Mouse (Mus musculus): Measurements from ENCODE around the gene Ager.

The Ager gene

GRCm38 (mm10) chr17:34604061-34604508, 6.4 kb downstream of the Ager start, which contains the start of gene Agpat1:
TSS of gene Agpat1 (plus strand) at chr17:34604262.
- in situ Hi-C loops (cut with MboI, MseI), result loop anchor here (25.0 kb wide), 1 partner anchor 692 kb away; the partner anchor contains the start of genes Daxx, Platr17, Tapbp and Zbtb22

- in situ Hi-C loops (cut with MboI, MseI), result loop anchor here (25.0 kb wide), 1 partner anchor 692 kb away; the partner anchor contains the start of genes Daxx, Platr17, Tapbp and Zbtb22
Observed at GRCm38 (mm10) chr17:34604511-34605237, 7.0 kb downstream of the Ager start.

- in situ Hi-C loops (cut with MboI, MseI), result loop anchor here (25.0 kb wide), 1 partner anchor 693 kb away; the partner anchor contains the start of genes Daxx, Platr17, Tapbp and Zbtb22
Observed at GRCm38 (mm10) chr17:34605609-34606008, 7.9 kb downstream of the Ager start.

DNA sequence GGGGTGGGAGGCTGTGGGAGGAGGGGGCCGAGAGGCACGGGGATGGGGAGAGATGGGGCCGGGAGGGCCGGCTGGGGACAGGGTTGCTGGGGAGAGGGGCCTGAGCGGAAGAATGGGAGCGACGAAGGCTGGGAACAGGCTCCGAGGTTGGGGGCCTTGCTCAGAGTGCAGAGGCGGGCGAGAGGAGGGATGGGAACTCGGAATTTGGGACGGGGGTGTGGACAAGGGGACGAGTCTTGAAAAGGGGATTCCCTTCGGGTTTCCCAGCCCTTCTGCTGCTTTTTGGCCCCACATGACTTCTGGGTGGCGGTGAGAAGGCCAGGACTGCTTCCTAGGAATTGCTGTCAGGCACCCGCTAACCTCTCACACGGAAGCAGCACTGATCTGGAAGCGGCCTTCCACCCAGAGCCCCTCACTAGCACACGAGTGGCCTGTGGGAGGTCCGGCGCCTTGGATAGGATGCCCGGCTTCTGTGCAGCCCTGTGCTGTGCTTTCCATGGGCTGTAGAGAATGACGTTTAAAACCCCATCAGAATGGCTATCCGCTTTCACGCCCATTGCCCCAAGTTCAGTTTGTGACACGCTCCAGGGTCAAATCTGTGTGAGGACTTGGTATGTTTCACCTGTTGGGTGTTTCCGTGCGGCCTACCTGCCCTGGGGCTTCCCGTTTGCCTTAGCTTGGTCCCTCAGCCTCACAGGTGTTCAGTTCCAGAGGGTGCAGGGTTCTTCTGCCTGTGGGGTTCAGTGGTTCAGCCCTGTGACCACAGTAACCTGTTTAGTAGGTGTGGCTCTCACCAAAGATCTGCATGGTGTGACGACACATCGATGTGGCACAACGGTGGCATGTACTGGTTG, 8.8 kb downstream of the Ager start:
- in situ Hi-C loops (cut with MboI, MseI), result loop anchor here (25.0 kb wide), 1 partner anchor 694 kb away; the partner anchor contains the start of genes Daxx, Platr17, Tapbp and Zbtb22

GRCm38 (mm10) chr17:34607997-34608396, 10.3 kb downstream of the Ager start:
- in situ Hi-C loops (cut with MboI, MseI), result loop anchor here (25.0 kb wide), 1 partner anchor 696 kb away; the partner anchor contains the start of genes Daxx, Platr17, Tapbp and Zbtb22

GRCm38 (mm10) chr17:34611050-34611449, 13.4 kb downstream of the Ager start:
- in situ Hi-C loops (cut with MboI, MseI), result loop anchor here (5.0 to 25.0 kb wide), 3 partner anchors 44 to 699 kb away; partner anchors contain the start of genes Daxx, Platr17, Tapbp and Zbtb22

GRCm38 (mm10) chr17:34613054-34613645, 15.5 kb downstream of the Ager start:
- in situ Hi-C loops (cut with MboI, MseI), result loop anchor here (5.0 to 25.0 kb wide), 3 partner anchors 46 to 701 kb away; partner anchors contain the start of genes Daxx, Platr17, Tapbp and Zbtb22

DNA sequence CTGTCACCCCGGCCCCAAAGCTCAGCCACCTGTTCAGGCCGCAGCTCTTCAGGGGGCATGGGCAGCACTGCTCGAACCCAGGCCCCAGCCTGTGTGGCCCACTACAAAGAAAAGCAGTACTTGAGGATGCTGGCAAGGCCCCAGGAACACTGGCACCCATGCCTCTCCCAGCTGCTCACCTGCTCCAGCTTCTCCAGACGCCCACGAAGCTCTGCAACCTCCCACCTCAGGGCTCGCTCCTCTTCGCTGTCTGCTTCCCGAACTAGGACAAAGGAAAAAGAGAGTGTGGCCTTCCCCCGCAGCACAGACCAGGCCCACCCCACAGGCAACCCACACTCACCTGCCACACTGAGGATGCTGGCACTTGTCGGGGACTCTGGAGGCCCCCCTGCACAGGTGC, 16.2 kb downstream of the Ager start:
- in situ Hi-C loops (cut with MboI, MseI), result loop anchor here (5.0 to 25.0 kb wide), 3 partner anchors 47 to 702 kb away; partner anchors contain the start of genes Daxx, Platr17, Tapbp and Zbtb22

DNA sequence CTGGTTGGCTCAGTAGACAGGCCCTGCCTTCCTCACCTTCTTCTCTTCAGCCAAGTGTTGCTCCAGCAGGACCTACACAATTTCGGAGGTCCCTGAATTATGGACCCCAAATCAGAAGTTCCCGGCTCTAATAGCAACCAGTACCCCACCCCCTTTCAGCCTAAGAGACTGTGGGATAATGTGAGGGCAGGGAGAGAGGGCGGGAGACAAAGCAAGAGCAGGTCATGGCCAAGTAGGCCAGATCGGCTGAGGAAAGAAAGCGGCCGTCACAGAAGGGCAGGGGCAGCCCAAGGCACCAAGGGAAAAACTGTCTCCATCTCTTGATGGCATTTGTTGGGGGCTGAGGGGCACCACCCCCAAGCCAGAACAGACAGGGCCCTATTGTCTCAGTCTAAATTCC, 18.2 kb downstream of the Ager start, which contains the start of gene Egfl8:
TSS of gene Egfl8 (minus strand) at position 101 of the 400 bp plus-strand sequence.
- in situ Hi-C loops (cut with MboI, MseI), result loop anchor here (25.0 kb wide), 1 partner anchor 704 kb away; the partner anchor contains the start of genes Daxx, Platr17, Tapbp and Zbtb22

DNA sequence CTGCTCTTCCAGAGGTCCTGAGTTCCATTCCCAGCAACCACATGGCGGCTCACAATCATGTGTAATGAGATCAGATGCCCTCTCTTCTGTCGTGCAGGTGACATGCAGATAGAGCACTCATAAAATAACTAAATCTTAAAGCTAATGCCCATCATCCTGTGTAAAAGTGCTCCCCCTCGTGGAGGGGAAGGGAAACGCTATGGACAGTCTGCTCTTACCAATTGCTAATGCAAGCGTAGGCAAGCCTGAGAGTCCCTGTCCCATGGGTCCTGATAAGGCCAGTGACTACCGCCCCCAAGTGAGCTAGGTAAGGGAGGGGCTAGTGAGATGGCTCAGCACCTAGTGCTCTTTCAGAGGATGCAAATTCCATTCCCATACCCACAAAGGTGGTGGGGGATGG, 21.3 kb downstream of the Ager start:
- in situ Hi-C loops (cut with MboI, MseI), result loop anchor here (25.0 kb wide), 1 partner anchor 707 kb away; the partner anchor contains the start of genes Daxx, Platr17, Tapbp and Zbtb22

- in situ Hi-C loops (cut with MboI, MseI), result loop anchor here (25.0 kb wide), 1 partner anchor 709 kb away; the partner anchor contains the start of genes Daxx, Platr17, Tapbp and Zbtb22
Observed at GRCm38 (mm10) chr17:34621006-34621405, 23.3 kb downstream of the Ager start.

DNA sequence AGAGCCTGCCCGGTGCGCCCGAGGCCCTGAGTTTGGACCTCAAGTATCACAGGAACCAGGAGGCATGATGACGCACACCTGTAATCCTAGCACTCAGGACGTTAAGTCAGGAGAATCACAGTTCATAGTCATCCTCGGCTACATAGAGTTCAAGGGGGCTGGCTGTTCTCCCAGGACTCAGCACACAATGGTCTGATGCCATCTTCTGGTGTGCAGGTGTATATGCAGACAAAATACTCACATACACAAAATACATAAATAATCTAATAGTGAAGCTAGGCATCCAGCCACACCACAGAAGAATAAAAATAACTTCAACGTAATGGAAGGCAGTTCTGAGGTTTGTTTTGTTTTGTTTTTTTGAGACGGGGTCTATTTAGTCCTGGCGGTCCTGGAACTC, 25.5 kb downstream of the Ager start:
- in situ Hi-C loops (cut with MboI, MseI), result loop anchor here (25.0 kb wide), 1 partner anchor 711 kb away; the partner anchor contains the start of genes Daxx, Platr17, Tapbp and Zbtb22

GRCm38 (mm10) chr17:34624981-34625380, 27.3 kb downstream of the Ager start:
- in situ Hi-C loops (cut with MboI, MseI), result loop anchor here (25.0 kb wide), 1 partner anchor 713 kb away; the partner anchor contains the start of genes Daxx, Platr17, Tapbp and Zbtb22

GRCm38 (mm10) chr17:34626062-34626772, 28.6 kb downstream of the Ager start:
- in situ Hi-C loops (cut with MboI, MseI), result no loop called here

GRCm38 (mm10) chr17:34626773-34627092, 29.1 kb downstream of the Ager start:
- in situ Hi-C loops (cut with MboI, MseI), result no loop called here

- in situ Hi-C loops (cut with MboI, MseI), result no loop called here
Observed at GRCm38 (mm10) chr17:34627093-34627942, 29.7 kb downstream of the Ager start.

DNA sequence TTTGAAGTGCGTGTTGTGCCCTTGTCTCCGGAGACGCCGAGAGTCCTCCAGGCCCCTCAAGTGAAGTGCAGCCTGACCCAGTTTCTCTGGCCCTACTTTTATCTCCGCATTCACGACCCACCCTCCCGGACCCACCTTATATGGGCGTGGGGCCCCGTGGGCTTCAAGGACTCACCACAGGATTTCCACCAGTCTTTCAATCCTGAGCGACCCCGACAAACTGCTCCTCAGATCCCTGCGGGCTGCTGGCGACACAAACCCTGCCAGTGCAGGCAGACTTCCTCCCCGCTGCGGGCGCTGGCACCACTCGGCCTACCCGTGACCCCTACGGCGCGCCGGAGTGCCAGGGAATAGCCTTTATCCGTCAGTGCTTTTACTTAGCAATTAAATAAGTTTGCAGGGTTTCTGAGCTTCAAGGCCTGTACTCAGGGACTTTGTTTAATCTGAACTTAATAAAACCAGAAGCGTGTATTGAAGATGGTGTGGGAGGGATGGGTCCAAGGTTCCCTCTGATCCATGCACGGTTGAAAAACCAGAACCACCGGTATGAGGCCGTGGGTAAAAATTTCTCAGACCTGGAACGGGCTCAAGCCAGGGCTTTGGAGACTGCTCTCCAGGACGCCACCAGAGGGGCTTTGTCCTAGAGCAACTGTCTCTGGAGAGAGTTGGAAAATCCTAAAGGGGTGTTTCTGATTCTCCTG, 30.4 kb downstream of the Ager start, which contains the start of gene Ppt2:
TSS of gene Ppt2 (minus strand) at position 568 of the 701 bp plus-strand sequence.
- in situ Hi-C loops (cut with MboI, MseI), result no loop called here

DNA sequence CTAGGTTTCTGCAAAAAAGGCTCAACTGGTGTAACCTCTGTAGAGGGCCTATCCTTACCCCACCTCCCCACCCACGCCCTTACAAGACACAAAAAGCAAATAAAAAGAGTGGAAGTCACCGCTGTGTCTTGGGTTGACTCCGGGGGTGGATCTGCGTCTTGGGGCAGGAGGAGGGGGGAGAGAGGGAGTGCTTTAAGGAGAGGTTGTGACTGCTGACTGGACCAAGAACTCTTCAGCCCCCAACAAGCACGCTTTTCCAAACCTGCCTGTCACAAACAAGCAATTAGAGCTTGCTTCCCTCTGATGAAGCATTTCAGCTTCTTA, 30.9 kb downstream of the Ager start:
- in situ Hi-C loops (cut with MboI, MseI), result no loop called here

Measured in regulatory T cell (primary cell).